Mouse (Mus musculus): ENCODE measurements around the gene B3gnt2.
A peak's percentile ranks its signal among the peaks of the same experiment; 100 is the strongest.

Gene B3gnt2

GRCm38 (mm10) chr11:22860335-22861227 is at the start of gene B3gnt2:
Gene B3gnt2, minus strand, starts transcription at chr11:22860961.
- peak in 1 of 2 experiments; percentile 15 for DNase-seq

- DNase-seq, result no peak
Observed at GRCm38 (mm10) chr11:22906453-22906865, 45.7 kb upstream of the B3gnt2 start.

- DNase-seq, result no peak
Observed at GRCm38 (mm10) chr11:22902923-22903322, 42.2 kb upstream of the B3gnt2 start.

- DNase-seq, result no peak
Observed at GRCm38 (mm10) chr11:22900041-22900440, 39.3 kb upstream of the B3gnt2 start.

- DNase-seq, result no peak
Observed at GRCm38 (mm10) chr11:22897642-22898041, 36.9 kb upstream of the B3gnt2 start.

- no peak for DNase-seq
Observed at GRCm38 (mm10) chr11:22897127-22897526, 36.4 kb upstream of the B3gnt2 start.

- DNase-seq, result no peak
Observed at GRCm38 (mm10) chr11:22893075-22893474, 32.3 kb upstream of the B3gnt2 start.

- no peak for DNase-seq
Observed at GRCm38 (mm10) chr11:22892466-22892865, 31.7 kb upstream of the B3gnt2 start.

- DNase-seq, result no peak
Observed at GRCm38 (mm10) chr11:22891876-22892275, 31.1 kb upstream of the B3gnt2 start.

GRCm38 (mm10) chr11:22891242-22891641 is 30.5 kb upstream of the B3gnt2 start:
- no peak for DNase-seq

- no peak for DNase-seq
Observed at GRCm38 (mm10) chr11:22889224-22889623, 28.5 kb upstream of the B3gnt2 start.

GRCm38 (mm10) chr11:22886991-22887390 is 26.2 kb upstream of the B3gnt2 start:
- DNase-seq, result no peak

GRCm38 (mm10) chr11:22885350-22885749 is 24.6 kb upstream of the B3gnt2 start:
- no peak for DNase-seq

GRCm38 (mm10) chr11:22883676-22884075 is 22.9 kb upstream of the B3gnt2 start:
- no peak for DNase-seq

- DNase-seq, result no peak
Observed at GRCm38 (mm10) chr11:22882926-22883325, 22.2 kb upstream of the B3gnt2 start.

- no peak for DNase-seq
Observed at GRCm38 (mm10) chr11:22880383-22881172, 19.8 kb upstream of the B3gnt2 start.

GRCm38 (mm10) chr11:22879645-22880044 is 18.9 kb upstream of the B3gnt2 start:
- no peak for DNase-seq

GRCm38 (mm10) chr11:22876680-22877330 is 16.0 kb upstream of the B3gnt2 start:
- DNase-seq, result no peak

GRCm38 (mm10) chr11:22875279-22875678 is 14.5 kb upstream of the B3gnt2 start:
- DNase-seq, result no peak

GRCm38 (mm10) chr11:22874747-22875146 is 14.0 kb upstream of the B3gnt2 start:
- DNase-seq, result no peak

GRCm38 (mm10) chr11:22873383-22873782 is 12.6 kb upstream of the B3gnt2 start:
- peak; percentile 36 to 41 for DNase-seq

GRCm38 (mm10) chr11:22872307-22872680 is 11.5 kb upstream of the B3gnt2 start:
- no peak for DNase-seq

- no peak for DNase-seq
Observed at GRCm38 (mm10) chr11:22871628-22872306, 11.0 kb upstream of the B3gnt2 start.

All from cerebellum, postnatal 25 days (tissue).